Mouse (Mus musculus) forebrain, embryonic 16.5 days (tissue): Measurements from ENCODE around the gene Gm9049. TPM values are rescaled to one million over a fixed set of nuclear protein-coding genes. Genes with fewer than 3 reads are reported as not detected.
A peak's percentile ranks its signal among the peaks of the same experiment; 100 is the strongest.
"Not testable (repeated sequence)": the region's sequence is repeated elsewhere in the genome, so short reads cannot be mapped to it uniquely, and the experiment has no call there.

ENCODE experiments used
- ATAC-seq: fragments of 200-750 bp; cut with Nextera tagmentation; 2 replicates; pipeline ENCODE4 v1.8.0; 2017; ENCODE audit warnings: mild to moderate bottlenecking, moderate library complexity
- H3K27ac ChIP-seq: fragments of 300-500 bp; sonication (generic); 2 replicates; pipeline ENCODE4 v1.5.1; 2014; ENCODE audit warnings: low read length, control low read depth
- H3K27me3 ChIP-seq: fragments of 300-500 bp; sonication (generic); replicated peaks from 2 replicates; pipeline ENCODE4 v1.6.1; 2014; ENCODE audit warnings: low read length; ENCODE audit not compliant: control insufficient read depth, insufficient read depth
- H3K36me3 ChIP-seq: fragments of 300-500 bp; sonication (generic); 2 replicates; pipeline ENCODE4 v1.6.1; 2014; ENCODE audit not compliant: control insufficient read depth, insufficient read depth
- H3K4me1 ChIP-seq: fragments of 300-500 bp; sonication (generic); replicated peaks from 2 replicates; pipeline ENCODE4 v1.6.1; 2014; ENCODE audit warnings: low read length; ENCODE audit not compliant: control insufficient read depth, insufficient read depth
- H3K4me2 ChIP-seq: fragments of 300-500 bp; sonication (generic); 2 replicates; pipeline ENCODE4 v1.6.1; 2014; ENCODE audit warnings: mild to moderate bottlenecking, low read length, control low read depth
- H3K4me3 ChIP-seq: fragments of 300-500 bp; sonication (generic); replicated peaks from 2 replicates; pipeline ENCODE4 v1.5.1; 2014; ENCODE audit warnings: mild to moderate bottlenecking, low read length, control low read depth
- H3K9ac ChIP-seq: fragments of 300-500 bp; sonication (generic); replicated peaks from 2 replicates; pipeline ENCODE4 v1.6.1; 2014; ENCODE audit warnings: low read depth, low read length, control low read depth
- H3K9me3 ChIP-seq: fragments of 300-500 bp; sonication (generic); 2 replicates; pipeline ENCODE4 v1.6.1; 2016; ENCODE audit warnings: low read length; ENCODE audit not compliant: control insufficient read depth
- WGBS: fragments of 180-500 bp; shearing (Covaris S2); extraction: QIAGEN DNeasy Blood & Tissue Kit; methylation state at CpG from one replicate; pipeline ENCODE4 v1.1.7; 2014; 5-methylcytosine and 5-hydroxymethylcytosine counted together
- polyA plus RNA-seq: library from polyadenylated mRNA; unstranded; fragments of >200 nt; fragmentation: Nextera tagmentation; extraction: Ambion mirVana; gene quantifications from 2 replicates; pipeline ENCODE4 v1.2.1, GENCODE M21; 2015

The Gm9049 gene
- polyA plus RNA-seq: not detected in 2 replicates

GRCm38 (mm10) chr10:118354005-118354404, at the start of gene Gm9049:
Gene Gm9049 (minus strand): TSS chr10:118354105.
- not testable (repeated sequence) for H3K27me3 ChIP-seq, H3K27ac ChIP-seq, H3K36me3 ChIP-seq, H3K4me3 ChIP-seq, ATAC-seq, H3K4me2 ChIP-seq, H3K4me1 ChIP-seq, H3K9ac ChIP-seq, H3K9me3 ChIP-seq
- WGBS: no CpG with 5 or more reads among the region's 11 CpGs

GRCm38 (mm10) chr10:118399917-118400316, 46.0 kb upstream of the Gm9049 start:
- WGBS: 62% methylated on average over 16 of the region's 16 CpGs

GRCm38 (mm10) chr10:118370443-118370842, 16.5 kb upstream of the Gm9049 start:
- peak; percentile 99 for ATAC-seq
- Histone ChIP-seq H3K4me2 (peak overlapping the region; percentile 45), H3K27me3 (no peaks in the 10 kb centered on the region), H3K4me1 (no peaks in the 10 kb centered on the region), H3K9me3 (no peaks in the 10 kb centered on the region), H3K4me3 (peak overlapping the region; percentile 20; the same call in 1 of the 2 replicates), H3K36me3 (no peaks in the 10 kb centered on the region), H3K9ac (no peak overlapping the region), H3K27ac (no peak overlapping the region)
- WGBS: 8% methylated on average over 10 of the region's 10 CpGs

More at GRCm38 (mm10) chr10:118399917-118400316, 46.0 kb upstream of the Gm9049 start:
- H3K4me3 ChIP-seq: no peak overlapping the region
- no peak overlapping the region for H3K27ac ChIP-seq
- no peak for ATAC-seq
- H3K36me3 ChIP-seq: no peaks in the 10 kb centered on the region
- H3K27me3 ChIP-seq: no peaks in the 10 kb centered on the region
- H3K4me2 ChIP-seq: no peak overlapping the region
- no peaks in the 10 kb centered on the region for H3K9me3 ChIP-seq
- no peaks in the 10 kb centered on the region for H3K4me1 ChIP-seq
- H3K9ac ChIP-seq: no peak overlapping the region

GRCm38 (mm10) chr10:118369518-118369917, 15.6 kb upstream of the Gm9049 start:
- no peak for ATAC-seq
- Histone ChIP-seq H3K4me1 (no peaks in the 10 kb centered on the region), H3K27me3 (no peaks in the 10 kb centered on the region), H3K4me3 (no peak overlapping the region), H3K36me3 (no peaks in the 10 kb centered on the region), H3K4me2 (no peak overlapping the region), H3K27ac (no peak overlapping the region), H3K9ac (no peak overlapping the region), H3K9me3 (no peaks in the 10 kb centered on the region)
- WGBS: 84% methylated on average over 9 of the region's 9 CpGs

- H3K9me3 ChIP-seq, H3K4me1 ChIP-seq, H3K4me2 ChIP-seq, H3K27ac ChIP-seq, H3K36me3 ChIP-seq, ATAC-seq, H3K4me3 ChIP-seq, H3K27me3 ChIP-seq, H3K9ac ChIP-seq: not testable (repeated sequence)
- WGBS: 80% methylated on average over 1 of the region's 14 CpGs
Measured at GRCm38 (mm10) chr10:118348579-118348978, 5.3 kb downstream of the Gm9049 start, which contains the start of gene Gm9048. Gene Gm9048 (minus strand): TSS chr10:118348679.

- not testable (repeated sequence) for ATAC-seq, H3K9ac ChIP-seq, H3K36me3 ChIP-seq, H3K27me3 ChIP-seq, H3K4me1 ChIP-seq, H3K4me2 ChIP-seq, H3K9me3 ChIP-seq, H3K27ac ChIP-seq, H3K4me3 ChIP-seq
- WGBS: no CpG with 5 or more reads among the region's 14 CpGs
Measured at GRCm38 (mm10) chr10:118343155-118343554, 10.8 kb downstream of the Gm9049 start, which contains the start of gene Gm9046. Gene Gm9046 (minus strand): TSS chr10:118343255.

- H3K9me3 ChIP-seq, H3K4me3 ChIP-seq: not testable (repeated sequence)
Measured at GRCm38 (mm10) chr10:118337731-118338130, 16.2 kb downstream of the Gm9049 start, which contains the start of gene Gm9045. Gene Gm9045 (minus strand): TSS chr10:118337831.

GRCm38 (mm10) chr10:118332308-118332707, 21.6 kb downstream of the Gm9049 start, which contains the start of gene Gm9044:
Gene Gm9044 (minus strand): TSS chr10:118332408.
- not testable (repeated sequence) for H3K9ac ChIP-seq, H3K4me1 ChIP-seq, H3K36me3 ChIP-seq, H3K9me3 ChIP-seq, H3K4me2 ChIP-seq, H3K27ac ChIP-seq, ATAC-seq, H3K27me3 ChIP-seq, H3K4me3 ChIP-seq
- no CpG with 5 or more reads among the region's 14 CpGs for WGBS

More at GRCm38 (mm10) chr10:118337731-118338130, 16.2 kb downstream of the Gm9049 start, which contains the start of gene Gm9045:
- H3K4me1 ChIP-seq, H3K27ac ChIP-seq, ATAC-seq, H3K4me2 ChIP-seq, H3K36me3 ChIP-seq, H3K9ac ChIP-seq, H3K27me3 ChIP-seq: not testable (repeated sequence)
- WGBS: no CpG with 5 or more reads among the region's 14 CpGs

- not testable (repeated sequence) for H3K4me3 ChIP-seq, ATAC-seq, H3K4me1 ChIP-seq, H3K27me3 ChIP-seq, H3K9ac ChIP-seq, H3K9me3 ChIP-seq, H3K4me2 ChIP-seq, H3K27ac ChIP-seq, H3K36me3 ChIP-seq
- WGBS: no CpG with 5 or more reads among the region's 11 CpGs
Measured at GRCm38 (mm10) chr10:118326869-118327268, 27.0 kb downstream of the Gm9049 start, which contains the start of gene Gm9040. Gene Gm9040 (minus strand): TSS chr10:118326969.

- no peak overlapping the region for H3K4me2 ChIP-seq
- H3K9me3 ChIP-seq: no peaks in the 10 kb centered on the region
- no peak overlapping the region for H3K9ac ChIP-seq
- no peaks in the 10 kb centered on the region for H3K27me3 ChIP-seq
- H3K36me3 ChIP-seq: no peaks in the 10 kb centered on the region
- ATAC-seq: no peak
- 91% methylated on average over 8 of the region's 8 CpGs for WGBS
- H3K27ac ChIP-seq: no peak overlapping the region
- no peaks in the 10 kb centered on the region for H3K4me1 ChIP-seq
- H3K4me3 ChIP-seq: no peak overlapping the region
Measured at GRCm38 (mm10) chr10:118319024-118319423, 34.9 kb downstream of the Gm9049 start.
